Mouse (Mus musculus) cerebellum, adult 11-12 months (tissue): ENCODE measurements around the gene Rsbn1l.
"Not testable (repeated sequence)": the region's sequence is repeated elsewhere in the genome, so short reads cannot be mapped to it uniquely, and the experiment has no call there.

Experiments used
- DNase-seq: peaks from one replicate; pipeline ENCODE4 v3.0.0; 2022

The Rsbn1l gene

GRCm38 (mm10) chr5:20950093-20950492, 6.1 kb downstream of the Rsbn1l start:
- no peak for DNase-seq

GRCm38 (mm10) chr5:20946906-20947305, 9.3 kb downstream of the Rsbn1l start:
- peak; percentile 47 for DNase-seq

- no peak for DNase-seq
Measured at GRCm38 (mm10) chr5:20944961-20945748, 11.0 kb downstream of the Rsbn1l start.

- DNase-seq: not testable (repeated sequence)
Measured at GRCm38 (mm10) chr5:20943791-20944190, 12.4 kb downstream of the Rsbn1l start.

- no peak for DNase-seq
Measured at GRCm38 (mm10) chr5:20942523-20942922, 13.7 kb downstream of the Rsbn1l start.

GRCm38 (mm10) chr5:20941205-20941604, 15.0 kb downstream of the Rsbn1l start:
- peak; percentile 71 for DNase-seq

GRCm38 (mm10) chr5:20940696-20941095, 15.5 kb downstream of the Rsbn1l start:
- DNase-seq: peak; percentile 54

GRCm38 (mm10) chr5:20940040-20940571, 16.1 kb downstream of the Rsbn1l start:
- DNase-seq: no peak

GRCm38 (mm10) chr5:20938523-20938922, 17.7 kb downstream of the Rsbn1l start:
- no peak for DNase-seq

- no peak for DNase-seq
Measured at GRCm38 (mm10) chr5:20935934-20936333, 20.3 kb downstream of the Rsbn1l start.

GRCm38 (mm10) chr5:20932585-20932984, 23.6 kb downstream of the Rsbn1l start:
- DNase-seq: no peak

GRCm38 (mm10) chr5:20931300-20931699, 24.9 kb downstream of the Rsbn1l start:
- DNase-seq: no peak

GRCm38 (mm10) chr5:20930430-20930829, 25.8 kb downstream of the Rsbn1l start:
- no peak for DNase-seq

GRCm38 (mm10) chr5:20929669-20930151, 26.5 kb downstream of the Rsbn1l start:
- DNase-seq: no peak

GRCm38 (mm10) chr5:20925451-20925850, 30.7 kb downstream of the Rsbn1l start:
- no peak for DNase-seq

GRCm38 (mm10) chr5:20924608-20925007, 31.6 kb downstream of the Rsbn1l start:
- DNase-seq: no peak

- DNase-seq: no peak
Measured at GRCm38 (mm10) chr5:20919566-20919965, 36.6 kb downstream of the Rsbn1l start.

- no peak for DNase-seq
Measured at GRCm38 (mm10) chr5:20918967-20919366, 37.2 kb downstream of the Rsbn1l start.

GRCm38 (mm10) chr5:20913372-20914275, 42.6 kb downstream of the Rsbn1l start:
- DNase-seq: peak; percentile 50

- DNase-seq: no peak
Measured at GRCm38 (mm10) chr5:20911741-20912140, 44.5 kb downstream of the Rsbn1l start.

- no peak for DNase-seq
Measured at GRCm38 (mm10) chr5:20906191-20906590, 50.0 kb downstream of the Rsbn1l start.

- no peak for DNase-seq
Measured at GRCm38 (mm10) chr5:20905437-20905836, 50.8 kb downstream of the Rsbn1l start.

GRCm38 (mm10) chr5:20904647-20905046, 51.6 kb downstream of the Rsbn1l start:
- DNase-seq: no peak
